Mouse (Mus musculus) hindbrain, embryonic 16.5 days (tissue): Measurements from ENCODE around the gene Slc35e4. TPM values are rescaled to one million over a fixed set of nuclear protein-coding genes. Genes with fewer than 3 reads are reported as not detected.

Experiments used
- ATAC-seq: fragments of 200-750 bp; cut with Nextera tagmentation; 2 replicates; pipeline ENCODE4 v1.8.0; 2017; ENCODE audit warnings: moderate TSS enrichment, moderate library complexity
- H3K27ac ChIP-seq: fragments of 300-500 bp; sonication (generic); 2 replicates; pipeline ENCODE4 v1.5.1; 2014; ENCODE audit warnings: low read depth, mild to moderate bottlenecking, control low read depth, low read length, moderate library complexity
- H3K27me3 ChIP-seq: fragments of 300-500 bp; sonication (generic); replicated peaks from 2 replicates; pipeline ENCODE4 v1.6.1; 2014; ENCODE audit warnings: low read length; ENCODE audit not compliant: control insufficient read depth, insufficient read depth
- H3K36me3 ChIP-seq: fragments of 300-500 bp; sonication (generic); 2 replicates; pipeline ENCODE4 v1.6.1; 2014; ENCODE audit warnings: mild to moderate bottlenecking, low read length, moderate library complexity, mixed read lengths; ENCODE audit not compliant: control insufficient read depth, insufficient read depth
- H3K4me1 ChIP-seq: fragments of 300-500 bp; sonication (generic); 2 replicates; pipeline ENCODE4 v1.6.1; 2014; ENCODE audit warnings: low read depth, low read length; ENCODE audit not compliant: control insufficient read depth, insufficient read depth
- H3K4me2 ChIP-seq: fragments of 300-500 bp; sonication (generic); 2 replicates; pipeline ENCODE4 v1.6.1; 2014; ENCODE audit warnings: mild to moderate bottlenecking, low read length, control low read depth, moderate library complexity
- H3K4me3 ChIP-seq: fragments of 300-500 bp; sonication (generic); 2 replicates; pipeline ENCODE4 v1.5.1; 2014; ENCODE audit warnings: mild to moderate bottlenecking, low read length, control low read depth, moderate library complexity
- H3K9ac ChIP-seq: fragments of 300-500 bp; sonication (generic); 2 replicates; pipeline ENCODE4 v1.6.1; 2014; ENCODE audit warnings: low read depth, mild to moderate bottlenecking, control low read depth, low read length, moderate library complexity
- H3K9me3 ChIP-seq: fragments of 300-500 bp; sonication (generic); 2 replicates; pipeline ENCODE4 v1.6.1; 2014; ENCODE audit warnings: mild to moderate bottlenecking, low read length, moderate library complexity; ENCODE audit not compliant: control insufficient read depth
- WGBS: fragments of 180-500 bp; shearing (Covaris S2); extraction: QIAGEN DNeasy Blood & Tissue Kit; methylation state at CpG from one replicate; pipeline ENCODE4 v1.1.7; 2014; 5-methylcytosine and 5-hydroxymethylcytosine counted together
- polyA plus RNA-seq: library from polyadenylated mRNA; unstranded; fragments of >200 nt; fragmentation: Nextera tagmentation; extraction: Ambion mirVana; gene quantifications from 2 replicates; pipeline ENCODE4 v1.2.1, GENCODE M21; 2015

The Slc35e4 gene
- polyA plus RNA-seq, 1 experiment from 2014 or later = 22.2 TPM

DNA sequence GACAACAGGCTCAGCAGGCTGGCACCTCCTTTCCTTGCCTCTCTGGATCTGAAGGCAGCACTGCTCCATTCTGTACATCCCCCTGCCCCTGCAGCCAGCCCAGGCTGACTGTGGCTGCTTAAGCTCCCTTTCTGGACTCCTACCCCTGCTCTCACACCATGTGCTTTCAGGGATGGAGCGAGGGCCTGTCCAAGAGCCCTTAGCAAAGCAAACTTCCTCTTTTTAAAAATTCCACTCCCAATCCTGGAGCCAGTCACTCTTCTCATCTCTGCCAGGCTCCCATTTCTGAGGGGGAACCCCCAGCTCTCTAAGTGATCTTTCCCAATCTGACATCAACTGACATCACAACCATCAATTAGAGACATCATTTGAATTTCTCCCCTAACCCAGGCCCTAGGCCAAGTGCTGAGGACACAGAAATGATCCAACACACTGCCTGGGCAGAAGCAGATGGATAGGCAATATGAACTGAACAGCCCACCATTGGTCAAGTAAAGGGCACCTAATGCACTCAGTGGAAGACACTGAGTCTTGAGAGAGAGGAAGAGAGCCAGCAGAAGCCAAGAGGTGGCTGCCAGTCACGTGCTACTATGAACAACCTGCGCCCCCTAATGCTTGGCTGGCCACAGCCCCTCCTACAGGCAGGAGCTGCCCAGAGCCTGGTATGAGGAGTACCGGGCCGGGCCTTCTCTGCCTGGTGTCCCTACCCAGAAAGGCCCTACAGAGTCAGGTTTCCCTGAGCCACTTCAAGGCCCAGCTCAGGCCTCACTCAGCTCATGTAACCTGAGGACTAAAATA is 3.8 kb downstream of the Slc35e4 start:
- Histone ChIP-seq H3K9ac (peak overlapping the region; percentile 43), H3K4me1 (peaks cover 49% of the 10 kb centered on the region), H3K27me3 (no peaks in the 10 kb centered on the region), H3K4me2 (peak overlapping the region; percentile 94), H3K9me3 (no peaks in the 10 kb centered on the region), H3K27ac (no peak overlapping the region), H3K36me3 (peaks cover 3% of the 10 kb centered on the region; the same call in 1 of the 2 replicates), H3K4me3 (peak overlapping the region; percentile 24)
- WGBS = 58% methylated on average over 5 of the region's 5 CpGs
- no peak for ATAC-seq

DNA sequence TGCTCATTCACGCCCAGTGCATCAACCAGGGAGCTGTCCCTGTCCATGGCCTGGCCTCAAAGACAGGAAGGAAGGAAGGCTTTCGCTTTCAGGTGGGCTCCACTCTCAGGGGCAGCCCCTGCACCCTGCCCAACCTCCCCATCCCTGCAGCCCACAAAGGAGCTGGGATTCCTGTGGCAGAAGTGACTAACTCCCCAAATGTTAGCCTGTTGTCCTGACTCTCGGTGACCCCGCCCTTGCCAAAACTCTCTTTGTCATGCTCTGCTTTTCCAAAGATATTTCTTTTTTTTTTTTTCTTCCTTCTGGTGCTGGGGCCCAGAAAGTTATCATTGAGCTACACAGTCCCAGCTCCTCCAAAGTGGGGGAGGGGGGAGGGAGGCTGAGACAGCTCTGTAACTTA is 5.2 kb downstream of the Slc35e4 start:
- H3K27ac ChIP-seq = no peak overlapping the region
- H3K9me3 ChIP-seq = no peaks in the 10 kb centered on the region
- H3K4me2 ChIP-seq = peak overlapping the region; percentile 25
- H3K4me3 ChIP-seq = no peak overlapping the region
- H3K27me3 ChIP-seq = no peaks in the 10 kb centered on the region
- peaks cover 3% of the 10 kb centered on the region; the same call in 1 of the 2 replicates for H3K36me3 ChIP-seq
- H3K9ac ChIP-seq = no peak overlapping the region
- ATAC-seq = no peak
- H3K4me1 ChIP-seq = peaks cover 46% of the 10 kb centered on the region
- 94% methylated on average over 4 of the region's 4 CpGs for WGBS

DNA sequence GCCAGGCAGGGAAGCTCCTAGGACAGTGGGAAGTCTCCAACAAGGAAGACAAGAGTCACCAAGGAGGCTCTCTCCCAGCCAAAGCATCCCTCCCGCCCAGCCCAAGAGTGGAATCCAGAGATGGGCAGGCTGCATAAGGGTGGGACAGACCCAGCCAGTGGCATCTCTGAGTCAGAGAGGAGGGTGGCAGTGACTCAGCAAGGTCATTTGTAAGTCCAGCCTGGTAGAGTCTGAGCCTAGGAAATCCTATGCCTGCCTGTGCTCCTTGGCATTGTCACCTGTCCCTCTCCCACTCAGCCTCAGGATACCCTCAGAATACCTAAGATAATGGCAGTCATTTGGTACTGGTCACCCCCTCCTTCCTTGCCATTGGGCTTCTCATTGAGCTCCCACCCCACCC is 9.0 kb downstream of the Slc35e4 start:
- H3K9me3 ChIP-seq = no peaks in the 10 kb centered on the region
- H3K4me1 ChIP-seq = peaks cover 21% of the 10 kb centered on the region
- WGBS = 100% methylated on average over 1 of the region's 1 CpGs
- no peak overlapping the region for H3K9ac ChIP-seq
- peaks cover 3% of the 10 kb centered on the region; the same call in 1 of the 2 replicates for H3K36me3 ChIP-seq
- H3K4me3 ChIP-seq = no peak overlapping the region
- no peak overlapping the region for H3K27ac ChIP-seq
- no peak for ATAC-seq
- no peak overlapping the region for H3K4me2 ChIP-seq
- no peaks in the 10 kb centered on the region for H3K27me3 ChIP-seq

DNA sequence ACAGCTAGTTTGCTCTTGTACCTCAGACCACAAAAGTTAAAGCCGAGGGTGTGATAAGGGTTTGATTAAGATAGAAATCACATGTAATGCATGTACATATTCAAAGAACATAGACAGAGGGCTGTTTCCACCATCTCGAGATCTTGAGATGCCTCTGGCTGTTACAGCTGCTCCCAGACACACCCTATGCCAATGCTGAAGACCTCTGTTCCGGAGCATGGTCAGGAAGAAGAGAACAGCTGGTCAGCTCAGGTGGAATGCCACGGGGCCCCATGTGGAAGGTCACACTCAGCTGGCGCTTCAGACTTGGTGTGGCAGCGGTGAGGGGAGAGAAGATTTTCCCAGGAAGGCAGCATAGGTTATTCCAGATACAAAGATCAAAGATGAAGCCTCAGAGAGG is 9.8 kb downstream of the Slc35e4 start:
- Histone ChIP-seq H3K4me2 (no peak overlapping the region), H3K36me3 (peaks cover 3% of the 10 kb centered on the region; the same call in 1 of the 2 replicates), H3K4me3 (no peak overlapping the region), H3K27me3 (no peaks in the 10 kb centered on the region), H3K4me1 (peaks cover 13% of the 10 kb centered on the region), H3K27ac (no peak overlapping the region), H3K9ac (no peak overlapping the region), H3K9me3 (no peaks in the 10 kb centered on the region)
- 78% methylated on average over 6 of the region's 6 CpGs for WGBS
- ATAC-seq = no peak

DNA sequence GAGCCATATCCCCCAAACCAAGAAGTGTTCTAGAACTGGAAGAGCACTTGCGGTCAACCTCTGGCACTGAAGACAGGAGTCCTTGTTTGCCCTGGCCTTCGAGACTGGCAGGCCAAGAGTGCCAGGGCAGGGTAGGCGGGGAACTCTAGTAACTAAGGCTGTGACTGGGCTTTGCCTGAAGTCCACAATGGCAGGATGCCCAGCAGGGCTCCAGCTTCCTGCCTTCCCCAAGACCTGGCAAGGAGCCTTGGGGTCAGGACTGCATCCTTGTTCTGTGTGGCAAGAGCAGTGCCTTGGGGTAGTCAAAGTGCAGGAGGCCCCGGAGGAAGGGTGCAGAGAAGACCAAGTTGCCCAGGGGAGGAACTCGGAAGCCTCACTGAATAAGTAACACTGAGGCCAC is 11.4 kb downstream of the Slc35e4 start:
- ATAC-seq = peak; percentile 54
- H3K36me3 ChIP-seq = peaks cover 3% of the 10 kb centered on the region; the same call in 1 of the 2 replicates

DNA sequence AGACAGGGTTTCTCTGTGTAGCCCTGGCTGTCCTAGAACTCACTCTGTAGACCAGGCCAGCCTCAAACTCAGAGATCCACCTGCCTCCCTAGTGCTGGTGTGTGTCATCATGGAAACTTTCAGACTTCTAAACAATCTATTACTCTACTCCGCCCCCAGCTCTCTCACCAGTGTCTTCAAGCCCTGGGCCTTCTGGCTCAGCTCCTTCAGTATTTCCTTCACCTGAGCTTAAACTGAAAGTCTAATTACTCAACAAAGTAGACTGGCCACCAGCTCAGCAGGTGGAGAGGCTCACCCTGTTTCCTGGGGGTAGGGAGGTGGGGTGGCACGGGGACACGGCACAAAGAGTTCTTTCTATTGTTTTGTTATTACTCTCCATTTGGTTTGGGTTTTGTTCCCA is 11.9 kb downstream of the Slc35e4 start:
- no peak overlapping the region for H3K4me3 ChIP-seq
- no peaks in the 10 kb centered on the region; the same call in 1 of the 2 replicates for H3K4me1 ChIP-seq
- peaks cover 3% of the 10 kb centered on the region; the same call in 1 of the 2 replicates for H3K36me3 ChIP-seq
- H3K9ac ChIP-seq = no peak overlapping the region
- no peak overlapping the region for H3K4me2 ChIP-seq
- H3K27me3 ChIP-seq = no peaks in the 10 kb centered on the region
- H3K9me3 ChIP-seq = no peaks in the 10 kb centered on the region
- ATAC-seq = no peak
- WGBS = 89% methylated on average over 3 of the region's 3 CpGs
- no peak overlapping the region for H3K27ac ChIP-seq

More for the DNA sequence above, 11.4 kb downstream of the Slc35e4 start:
- WGBS = 64% methylated on average over 5 of the region's 5 CpGs
- Histone ChIP-seq H3K4me1 (no peaks in the 10 kb centered on the region; the same call in 1 of the 2 replicates), H3K9ac (no peak overlapping the region), H3K27me3 (no peaks in the 10 kb centered on the region), H3K27ac (0 out of 2 replicates have a peak overlapping the region, but pooled peaks have one; percentile 13), H3K4me2 (no peak overlapping the region), H3K9me3 (no peaks in the 10 kb centered on the region), H3K4me3 (no peak overlapping the region)

DNA sequence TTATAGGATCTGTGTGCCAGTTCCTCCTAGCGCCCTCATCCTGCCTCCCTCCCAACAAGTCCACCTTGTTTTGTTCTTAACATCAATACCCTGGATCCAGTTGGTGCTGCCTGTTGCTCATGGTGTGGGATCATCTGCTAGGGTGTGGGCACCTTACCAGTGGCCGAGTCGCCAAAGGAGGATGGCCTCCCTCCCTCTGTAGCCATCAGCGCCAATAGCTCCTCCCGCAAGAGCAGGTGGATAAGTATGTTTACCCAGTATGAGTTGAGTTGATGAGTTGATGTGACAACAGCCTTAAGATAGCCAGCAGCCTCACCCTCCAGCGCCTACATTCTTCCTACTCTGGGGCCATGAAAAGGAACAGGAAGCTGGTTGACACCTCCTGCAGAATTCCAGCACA is 14.2 kb downstream of the Slc35e4 start:
- Histone ChIP-seq H3K4me2 (no peak overlapping the region), H3K4me3 (no peak overlapping the region), H3K27ac (no peak overlapping the region), H3K27me3 (no peaks in the 10 kb centered on the region), H3K9me3 (no peaks in the 10 kb centered on the region), H3K9ac (no peak overlapping the region), H3K4me1 (no peaks in the 10 kb centered on the region; the same call in 1 of the 2 replicates), H3K36me3 (peaks cover 6% of the 10 kb centered on the region)
- no peak for ATAC-seq
- WGBS = 89% methylated on average over 6 of the region's 6 CpGs

DNA sequence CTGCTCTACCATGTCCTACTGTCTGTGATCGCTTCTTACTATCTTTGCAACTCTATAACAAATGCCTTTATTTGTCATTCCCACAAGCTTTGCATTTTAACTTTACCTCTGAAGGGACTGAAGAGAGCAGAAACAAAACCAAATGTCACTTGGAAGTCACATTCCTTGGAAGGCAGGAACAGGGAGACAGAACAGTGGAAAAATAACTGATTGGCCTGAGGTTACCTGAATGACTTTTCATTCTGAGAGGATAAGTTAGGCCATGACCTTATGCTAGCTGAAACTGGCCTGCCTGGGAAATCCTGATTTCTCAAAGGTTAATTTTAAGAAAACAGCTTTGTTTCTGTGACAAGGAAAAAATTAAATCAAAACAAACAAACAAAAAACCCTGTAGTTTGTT is 18.5 kb downstream of the Slc35e4 start:
- H3K36me3 ChIP-seq = peaks cover 6% of the 10 kb centered on the region
- H3K4me2 ChIP-seq = no peak overlapping the region; the same call in 1 of the 2 replicates
- H3K4me1 ChIP-seq = peaks cover 6% of the 10 kb centered on the region
- H3K9ac ChIP-seq = no peak overlapping the region
- H3K27ac ChIP-seq = no peak overlapping the region
- ATAC-seq = no peak
- no peaks in the 10 kb centered on the region for H3K27me3 ChIP-seq
- no peak overlapping the region for H3K4me3 ChIP-seq
- WGBS = 91% methylated on average over 1 of the region's 1 CpGs
- no peaks in the 10 kb centered on the region for H3K9me3 ChIP-seq

DNA sequence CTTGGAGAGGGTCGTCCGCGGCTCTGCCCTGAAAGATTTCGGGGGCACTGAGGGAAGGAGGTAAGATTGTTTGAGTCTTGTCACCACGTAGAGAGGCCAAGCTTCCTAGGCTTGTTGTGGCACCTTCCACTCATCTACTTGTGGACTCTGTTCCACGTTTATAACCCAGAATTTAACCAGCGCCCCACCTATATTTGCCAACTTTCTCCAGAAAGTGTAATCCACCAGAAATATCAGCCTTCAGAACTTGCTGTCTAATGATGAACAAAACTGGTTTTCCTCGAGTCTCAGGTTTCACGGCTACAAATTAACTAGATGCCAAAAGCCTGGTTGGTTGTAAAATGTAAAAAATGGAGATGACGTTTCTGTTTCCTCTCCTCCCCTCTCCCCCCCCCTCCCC is 19.0 kb downstream of the Slc35e4 start:
- H3K4me3 ChIP-seq = peak overlapping the region; percentile 57
- H3K9me3 ChIP-seq = no peaks in the 10 kb centered on the region
- no peak for ATAC-seq
- no peaks in the 10 kb centered on the region for H3K27me3 ChIP-seq
- H3K4me2 ChIP-seq = peak overlapping the region; percentile 71
- peak overlapping the region; percentile 68 for H3K27ac ChIP-seq
- peaks cover 6% of the 10 kb centered on the region for H3K4me1 ChIP-seq
- H3K36me3 ChIP-seq = peaks cover 6% of the 10 kb centered on the region
- peak overlapping the region; percentile 65 for H3K9ac ChIP-seq
- 3% methylated on average over 10 of the region's 10 CpGs for WGBS
